Mouse (Mus musculus) bone marrow, adult 2 months (tissue): ENCODE data around the gene Sox8.

Source experiments
- CTCF ChIP-seq: fragments of 200-500 bp; IDR thresholded peaks from 2 replicates; pipeline ENCODE4 v1.5.1; 2011; ENCODE audit warnings: low read length, control low read depth; ENCODE audit not compliant: control insufficient read depth, insufficient read depth
- POLR2A ChIP-seq: fragments of 200-500 bp; IDR thresholded peaks from 2 replicates; pipeline ENCODE4 v1.6.1; 2011; ENCODE audit warnings: low read depth, mild to moderate bottlenecking, control low read depth, low read length, borderline replicate concordance; ENCODE audit not compliant: control insufficient read depth

- no peak for TF ChIP-seq POLR2A
- TF ChIP-seq CTCF: no peak
Measured at GRCm38 (mm10) chr17:25610151-25610550, 39.7 kb upstream of the Sox8 start.
